Mouse (Mus musculus): ENCODE measurements around the gene Zswim3.
A peak's percentile ranks its signal among the peaks of the same experiment; 100 is the strongest.

Gene Zswim3

GRCm38 (mm10) chr2:164781876-164782275 is 23.0 kb upstream of the Zswim3 start:
- DNase-seq (ENCODE audit: low spot score) = no peak

GRCm38 (mm10) chr2:164783926-164784581 is 20.8 kb upstream of the Zswim3 start:
- no peak for DNase-seq (ENCODE audit: low spot score)

GRCm38 (mm10) chr2:164784869-164785420 is 20.0 kb upstream of the Zswim3 start:
- DNase-seq (ENCODE audit: low spot score) = no peak

- peak; percentile 59 for DNase-seq (ENCODE audit: low spot score)
Measured at GRCm38 (mm10) chr2:164785481-164786387, 19.2 kb upstream of the Zswim3 start, which contains the start of gene Snx21. Gene Snx21 (plus strand): TSS chr2:164785823.

GRCm38 (mm10) chr2:164786388-164786885 is 18.5 kb upstream of the Zswim3 start:
- DNase-seq (ENCODE audit: low spot score) = no peak

- DNase-seq (ENCODE audit: low spot score) = no peak
Measured at GRCm38 (mm10) chr2:164787032-164787431, 17.9 kb upstream of the Zswim3 start.

GRCm38 (mm10) chr2:164787779-164788178 is 17.1 kb upstream of the Zswim3 start:
- no peak for DNase-seq (ENCODE audit: low spot score)

GRCm38 (mm10) chr2:164788411-164788810 is 16.5 kb upstream of the Zswim3 start:
- peak; percentile 44 for DNase-seq (ENCODE audit: low spot score)

GRCm38 (mm10) chr2:164790451-164790850 is 14.4 kb upstream of the Zswim3 start:
- no peak for DNase-seq (ENCODE audit: low spot score)

- no peak for DNase-seq (ENCODE audit: low spot score)
Measured at GRCm38 (mm10) chr2:164791841-164792261, 13.0 kb upstream of the Zswim3 start.

- DNase-seq (ENCODE audit: low spot score) = no peak
Measured at GRCm38 (mm10) chr2:164792400-164793190, 12.3 kb upstream of the Zswim3 start.

GRCm38 (mm10) chr2:164793236-164793635 is 11.7 kb upstream of the Zswim3 start:
- peak; percentile 61 for DNase-seq (ENCODE audit: low spot score)

GRCm38 (mm10) chr2:164793772-164794171 is 11.1 kb upstream of the Zswim3 start:
- no peak for DNase-seq (ENCODE audit: low spot score)

- peak; percentile 83 for DNase-seq (ENCODE audit: low spot score)
Measured at GRCm38 (mm10) chr2:164794293-164794692, 10.6 kb upstream of the Zswim3 start.

GRCm38 (mm10) chr2:164795868-164796267 is 9.0 kb upstream of the Zswim3 start:
- DNase-seq (ENCODE audit: low spot score) = no peak

GRCm38 (mm10) chr2:164798554-164798953 is 6.3 kb upstream of the Zswim3 start:
- DNase-seq (ENCODE audit: low spot score) = peak; percentile 21

GRCm38 (mm10) chr2:164800252-164801004 is 4.5 kb upstream of the Zswim3 start:
- DNase-seq (ENCODE audit: low spot score) = no peak

GRCm38 (mm10) chr2:164803201-164803920 is 1.5 kb upstream of the Zswim3 start:
- DNase-seq (ENCODE audit: low spot score) = no peak

- DNase-seq (ENCODE audit: low spot score) = peak; percentile 23
Measured at GRCm38 (mm10) chr2:164803921-164804313, 981 bp upstream of the Zswim3 start.

GRCm38 (mm10) chr2:164805332-164805718 is 427 bp downstream of the Zswim3 start:
- no peak for DNase-seq (ENCODE audit: low spot score)

Data from c-Kit-positive CD71-positive TER-119-positive erythroid progenitor cells, embryonic 14.5 days (primary cell).